Mouse (Mus musculus) CH12.LX (cell line): ENCODE measurements around the gene Usp40.

Experiments used
- BHLHE40 ChIP-seq: IDR thresholded peaks from 2 replicates; pipeline ENCODE4 v1.6.1; 2011; ENCODE audit warnings: mild to moderate bottlenecking, low read depth, low read length, improper control_type of control experiment
- CTCF ChIP-seq, 2 experiments: IDR thresholded peaks in 1 of 2; conservative IDR thresholded peaks in 1 of 2; 2 replicates each; pipeline ENCODE4 v1.5.1; 2011 to 2012; ENCODE audit warnings: low read depth in 2 of 2, low read length in 2 of 2, improper control_type of control experiment in 1 of 2, inconsistent platforms in 1 of 2, mild to moderate bottlenecking in 1 of 2, moderate library complexity in 1 of 2
- ELF1 ChIP-seq: IDR thresholded peaks from 2 replicates; pipeline ENCODE4 v1.6.1; 2014; ENCODE audit warnings: low read depth, mild to moderate bottlenecking, inconsistent platforms, low read length, improper control_type of control experiment
- EP300 ChIP-seq: IDR thresholded peaks from 2 replicates; pipeline ENCODE4 v1.6.1; 2011; ENCODE audit warnings: low read length, improper control_type of control experiment
- HCFC1 ChIP-seq: IDR thresholded peaks from 2 replicates; pipeline ENCODE4 v1.6.1; 2012; ENCODE audit warnings: low read depth, mild to moderate bottlenecking, inconsistent platforms, low read length, improper control_type of control experiment
- PAX5 ChIP-seq: IDR thresholded peaks from 2 replicates; pipeline ENCODE4 v1.6.1; 2012; ENCODE audit warnings: low read length, inconsistent platforms, mixed read lengths
- POLR2A ChIP-seq: IDR thresholded peaks from 2 replicates; pipeline ENCODE4 v1.6.1; 2011; ENCODE audit warnings: low read depth, mild to moderate bottlenecking, improper control_type of control experiment, low read length
- POLR2AphosphoS2 ChIP-seq: IDR thresholded peaks from 2 replicates; pipeline ENCODE4 v1.6.1; 2011; ENCODE audit warnings: low read depth, low read length, improper control_type of control experiment
- RCOR1 ChIP-seq: conservative IDR thresholded peaks from 2 replicates; pipeline ENCODE4 v1.6.1; 2012; ENCODE audit warnings: low read depth, mild to moderate bottlenecking, inconsistent platforms, low read length, improper control_type of control experiment
- SIN3A ChIP-seq: IDR thresholded peaks from 2 replicates; pipeline ENCODE4 v1.6.1; 2012; ENCODE audit warnings: low read length, improper control_type of control experiment, inconsistent platforms
- USF1 ChIP-seq: IDR thresholded peaks from 2 replicates; pipeline ENCODE4 v1.6.1; 2014; ENCODE audit warnings: low read depth, mild to moderate bottlenecking, inconsistent platforms, low read length, improper control_type of control experiment
- ZMIZ1 ChIP-seq: IDR thresholded peaks from 2 replicates; pipeline ENCODE4 v1.6.1; 2012; ENCODE audit warnings: low read depth, mild to moderate bottlenecking, inconsistent platforms, low read length, improper control_type of control experiment
- ZNF384 ChIP-seq: IDR thresholded peaks from 2 replicates; pipeline ENCODE4 v1.6.1; 2012; ENCODE audit warnings: low read depth, low read length, improper control_type of control experiment, inconsistent platforms

- no peak for TF ChIP-seq CTCF (conservative IDR thresholded peaks at IDR 0.05 in 1 of 2, IDR thresholded peaks at IDR 0.05 in 1 of 2; ENCODE audit: low read depth in 2 of 2, low read length in 2 of 2)
- no peak for TF ChIP-seq HCFC1
- no peak for TF ChIP-seq POLR2A
- no peak for TF ChIP-seq ZMIZ1
- TF ChIP-seq BHLHE40: no peak
- no peak for TF ChIP-seq USF1
- TF ChIP-seq RCOR1: no peak
- no peak for TF ChIP-seq ELF1
- TF ChIP-seq EP300: no peak
- TF ChIP-seq ZNF384: no peak
- TF ChIP-seq SIN3A: no peak
- no peak for TF ChIP-seq PAX5
- TF ChIP-seq POLR2AphosphoS2: no peak
These were observed 95.0 kb downstream of the Usp40 start for GRCm38 (mm10) chr1:87913356-87913755.
